Mouse (Mus musculus): ENCODE measurements around the gene Rap2c. TPM values are rescaled to one million over a fixed set of nuclear protein-coding genes. Genes with fewer than 3 reads are reported as not detected.

Gene Rap2c
- polyA plus RNA-seq, 1 experiment from 2014 or later = 13.5 TPM

DNA sequence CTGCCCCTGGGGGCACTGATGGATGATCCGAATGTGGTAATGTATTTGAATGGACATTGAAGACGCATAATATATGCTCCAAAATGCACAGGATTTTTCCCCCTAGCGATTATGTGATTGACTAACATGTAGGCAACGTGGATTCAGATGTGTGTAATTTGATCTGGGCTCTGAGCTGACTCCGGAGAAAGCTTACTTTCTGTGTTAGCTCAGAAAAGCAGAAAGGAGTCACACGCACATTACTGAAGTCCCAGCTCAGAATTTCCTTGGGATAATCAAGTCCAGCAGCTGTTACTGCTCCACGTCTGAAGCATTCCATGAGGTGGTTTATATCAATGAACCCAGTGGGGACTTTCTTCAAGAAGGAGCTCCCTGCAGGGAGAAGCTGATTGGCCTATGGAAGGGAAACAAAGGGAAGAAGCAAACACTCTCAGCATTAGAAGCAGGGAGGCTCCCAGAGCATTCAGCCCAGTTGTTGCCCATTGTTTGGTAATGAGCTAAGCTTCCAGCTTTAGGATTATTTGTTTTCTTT is 17.9 kb upstream of the Rap2c start:
- no peaks in the 10 kb centered on the region for H3K36me3 ChIP-seq (ENCODE audit: control insufficient read depth, insufficient read depth)
- H3K4me2 ChIP-seq (ENCODE audit: low read length) = no peak overlapping the region
- no peak overlapping the region for H3K27ac ChIP-seq (ENCODE audit: low read length)
- no peak overlapping the region for H3K4me3 ChIP-seq (replicated peaks; ENCODE audit: low read length)
- H3K4me1 ChIP-seq (replicated peaks; ENCODE audit: control insufficient read depth, insufficient read depth, low read length) = no peaks in the 10 kb centered on the region
- H3K9ac ChIP-seq (replicated peaks; ENCODE audit: low read depth, low read length) = no peak overlapping the region
- H3K27me3 ChIP-seq (replicated peaks; ENCODE audit: control insufficient read depth, insufficient read depth, low read length) = no peaks in the 10 kb centered on the region
- no peaks in the 10 kb centered on the region for H3K9me3 ChIP-seq (ENCODE audit: control insufficient read depth, low read length)
- ATAC-seq = no peak
- 19% methylated on average over 7 of the region's 7 CpGs for WGBS

DNA sequence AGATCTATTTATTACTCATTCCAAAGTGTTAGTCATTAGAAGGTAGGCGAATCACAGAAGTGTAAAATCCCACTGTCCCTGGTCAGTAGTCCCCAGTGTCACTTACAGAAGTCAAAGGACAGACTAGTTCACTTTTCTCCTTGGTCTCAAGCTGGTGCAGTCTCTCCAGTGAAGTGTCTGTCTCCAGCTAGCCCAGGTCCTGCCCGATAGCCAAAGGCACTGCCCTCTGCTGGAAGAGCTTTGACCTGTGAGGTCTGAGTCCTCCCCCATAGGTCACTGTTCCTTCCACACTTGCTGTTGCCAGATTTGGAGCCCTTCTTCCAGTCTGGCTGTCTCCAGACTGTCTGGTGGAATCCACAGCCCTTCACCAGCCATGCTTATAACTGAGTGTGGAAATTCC is 2.1 kb upstream of the Rap2c start:
- no peak overlapping the region for H3K9ac ChIP-seq (replicated peaks; ENCODE audit: low read depth, low read length)
- no peaks in the 10 kb centered on the region for H3K27me3 ChIP-seq (replicated peaks; ENCODE audit: control insufficient read depth, insufficient read depth, low read length)
- WGBS = 28% methylated on average over 2 of the region's 2 CpGs
- H3K4me3 ChIP-seq (replicated peaks; ENCODE audit: low read length) = no peak overlapping the region
- no peaks in the 10 kb centered on the region for H3K4me1 ChIP-seq (replicated peaks; ENCODE audit: control insufficient read depth, insufficient read depth, low read length)
- no peak overlapping the region for H3K4me2 ChIP-seq (ENCODE audit: low read length)
- no peak for ATAC-seq
- H3K36me3 ChIP-seq (ENCODE audit: control insufficient read depth, insufficient read depth) = no peaks in the 10 kb centered on the region
- H3K9me3 ChIP-seq (ENCODE audit: control insufficient read depth, low read length) = no peaks in the 10 kb centered on the region
- no peak overlapping the region for H3K27ac ChIP-seq (ENCODE audit: low read length)

DNA sequence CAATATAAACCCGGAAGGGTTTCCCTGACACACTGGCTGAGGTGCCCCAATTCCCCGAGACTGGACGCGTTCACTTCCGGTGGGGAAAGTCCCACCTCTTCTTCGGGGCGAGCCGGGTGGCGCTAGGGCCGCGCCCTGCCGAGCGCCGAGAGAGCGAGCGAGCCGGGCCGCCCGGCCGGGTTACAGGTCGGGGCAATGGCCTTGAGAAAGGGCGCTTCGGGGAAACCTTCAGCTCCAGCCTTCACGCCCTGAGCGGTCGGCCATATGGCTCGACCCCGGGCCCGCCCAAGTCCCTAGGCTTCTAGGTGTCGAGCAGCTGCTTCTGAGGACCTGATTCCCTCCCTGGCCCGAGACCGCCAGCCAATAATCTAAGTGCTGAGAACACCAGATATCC is 965 bp upstream of the Rap2c start:
- peak overlapping the region; percentile 52 for H3K4me2 ChIP-seq (ENCODE audit: low read length)
- peak; percentile 91 for ATAC-seq
- peak overlapping the region; percentile 77 for H3K9ac ChIP-seq (replicated peaks; ENCODE audit: low read depth, low read length)
- H3K27me3 ChIP-seq (replicated peaks; ENCODE audit: control insufficient read depth, insufficient read depth, low read length) = no peaks in the 10 kb centered on the region
- no peaks in the 10 kb centered on the region for H3K9me3 ChIP-seq (ENCODE audit: control insufficient read depth, low read length)
- H3K36me3 ChIP-seq (ENCODE audit: control insufficient read depth, insufficient read depth) = no peaks in the 10 kb centered on the region; the same call in 1 of the 2 replicates
- H3K27ac ChIP-seq (ENCODE audit: low read length) = peak overlapping the region; percentile 66
- H3K4me3 ChIP-seq (replicated peaks; ENCODE audit: low read length) = peak overlapping the region; percentile 63
- WGBS = 18% methylated on average over 25 of the region's 32 CpGs
- no peaks in the 10 kb centered on the region for H3K4me1 ChIP-seq (replicated peaks; ENCODE audit: control insufficient read depth, insufficient read depth, low read length)

DNA sequence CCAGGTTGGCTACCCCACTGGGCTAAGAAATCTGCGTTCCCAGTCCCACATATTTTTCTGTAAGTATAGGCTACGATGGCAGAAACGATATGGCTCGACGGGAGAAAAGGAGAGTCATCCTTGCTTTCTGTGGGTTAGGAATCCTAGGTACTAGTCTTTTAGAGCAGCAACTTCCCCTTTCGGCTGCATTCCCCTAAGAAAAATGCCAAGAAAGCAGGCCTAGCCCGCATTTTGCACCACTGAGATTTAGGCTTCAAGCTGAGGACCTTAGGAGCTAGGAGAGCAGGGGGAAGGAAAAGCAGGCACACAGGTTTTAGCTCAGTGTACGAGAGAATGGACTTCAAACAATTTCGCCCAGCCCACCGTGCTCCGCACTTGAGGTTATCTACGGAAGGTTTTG is 892 bp downstream of the Rap2c start:
- no peak overlapping the region for H3K27ac ChIP-seq (ENCODE audit: low read length)
- no peaks in the 10 kb centered on the region for H3K4me1 ChIP-seq (replicated peaks; ENCODE audit: control insufficient read depth, insufficient read depth, low read length)
- 26% methylated on average over 12 of the region's 12 CpGs for WGBS
- H3K9me3 ChIP-seq (ENCODE audit: control insufficient read depth, low read length) = no peaks in the 10 kb centered on the region
- peak overlapping the region; percentile 58 for H3K4me2 ChIP-seq (ENCODE audit: low read length)
- H3K9ac ChIP-seq (replicated peaks; ENCODE audit: low read depth, low read length) = 0 out of 2 replicates have a peak overlapping the region, but pooled peaks have one; percentile 2
- H3K36me3 ChIP-seq (ENCODE audit: control insufficient read depth, insufficient read depth) = no peaks in the 10 kb centered on the region; the same call in 1 of the 2 replicates
- H3K4me3 ChIP-seq (replicated peaks; ENCODE audit: low read length) = peak overlapping the region; percentile 63
- ATAC-seq = no peak
- H3K27me3 ChIP-seq (replicated peaks; ENCODE audit: control insufficient read depth, insufficient read depth, low read length) = no peaks in the 10 kb centered on the region

DNA sequence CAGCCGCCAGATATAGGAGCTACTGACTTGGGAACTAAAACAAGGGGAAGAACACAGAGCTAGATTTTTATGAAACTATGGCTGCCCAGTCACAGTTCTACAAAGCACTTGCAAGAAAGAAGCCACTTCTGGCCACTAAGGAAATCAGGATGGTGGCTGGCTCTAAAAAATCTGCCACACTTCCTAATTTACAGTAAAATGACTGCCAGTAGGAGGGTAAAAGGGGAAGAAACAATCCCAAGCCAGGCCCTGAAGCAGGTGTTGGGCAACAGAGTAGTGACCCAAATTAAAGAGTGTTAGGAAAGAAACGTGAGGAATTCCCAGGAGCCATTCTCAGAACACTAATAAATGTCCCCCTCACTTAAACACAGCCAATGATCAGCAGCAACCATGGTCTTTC is 5.5 kb downstream of the Rap2c start:
- H3K9ac ChIP-seq (replicated peaks; ENCODE audit: low read depth, low read length) = no peak overlapping the region
- H3K9me3 ChIP-seq (ENCODE audit: control insufficient read depth, low read length) = no peaks in the 10 kb centered on the region
- no peak for ATAC-seq
- no peaks in the 10 kb centered on the region for H3K27me3 ChIP-seq (replicated peaks; ENCODE audit: control insufficient read depth, insufficient read depth, low read length)
- H3K4me3 ChIP-seq (replicated peaks; ENCODE audit: low read length) = no peak overlapping the region
- H3K27ac ChIP-seq (ENCODE audit: low read length) = no peak overlapping the region
- no peaks in the 10 kb centered on the region for H3K4me1 ChIP-seq (replicated peaks; ENCODE audit: control insufficient read depth, insufficient read depth, low read length)
- H3K36me3 ChIP-seq (ENCODE audit: control insufficient read depth, insufficient read depth) = no peaks in the 10 kb centered on the region; the same call in 1 of the 2 replicates
- WGBS = 72% methylated on average over 2 of the region's 2 CpGs
- H3K4me2 ChIP-seq (ENCODE audit: low read length) = no peak overlapping the region

DNA sequence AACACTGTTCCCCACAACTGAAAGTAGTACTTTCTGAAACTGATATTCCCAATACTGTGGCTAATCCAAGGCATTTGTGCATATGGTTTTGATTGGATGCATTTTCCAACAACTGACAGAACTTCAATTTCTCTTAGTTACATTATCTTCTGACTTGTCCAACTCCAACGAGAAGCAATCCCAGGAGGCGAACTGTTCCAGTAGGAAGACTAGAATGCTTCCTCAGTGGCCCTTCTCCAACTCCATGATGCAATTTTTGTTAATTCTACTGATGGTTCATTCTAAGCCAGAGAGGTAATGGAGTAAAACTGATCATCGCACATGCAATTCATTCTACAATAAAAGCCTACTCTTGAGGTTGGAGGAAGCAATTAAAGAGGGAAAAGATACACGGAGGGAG is 7.5 kb downstream of the Rap2c start:
- no peak overlapping the region for H3K9ac ChIP-seq (replicated peaks; ENCODE audit: low read depth, low read length)
- no peak overlapping the region for H3K4me3 ChIP-seq (replicated peaks; ENCODE audit: low read length)
- no peaks in the 10 kb centered on the region for H3K9me3 ChIP-seq (ENCODE audit: control insufficient read depth, low read length)
- H3K27ac ChIP-seq (ENCODE audit: low read length) = no peak overlapping the region
- H3K27me3 ChIP-seq (replicated peaks; ENCODE audit: control insufficient read depth, insufficient read depth, low read length) = no peaks in the 10 kb centered on the region
- ATAC-seq = no peak
- 83% methylated on average over 4 of the region's 4 CpGs for WGBS
- H3K4me2 ChIP-seq (ENCODE audit: low read length) = no peak overlapping the region
- H3K4me1 ChIP-seq (replicated peaks; ENCODE audit: control insufficient read depth, insufficient read depth, low read length) = no peaks in the 10 kb centered on the region
- no peaks in the 10 kb centered on the region; the same call in 1 of the 2 replicates for H3K36me3 ChIP-seq (ENCODE audit: control insufficient read depth, insufficient read depth)

DNA sequence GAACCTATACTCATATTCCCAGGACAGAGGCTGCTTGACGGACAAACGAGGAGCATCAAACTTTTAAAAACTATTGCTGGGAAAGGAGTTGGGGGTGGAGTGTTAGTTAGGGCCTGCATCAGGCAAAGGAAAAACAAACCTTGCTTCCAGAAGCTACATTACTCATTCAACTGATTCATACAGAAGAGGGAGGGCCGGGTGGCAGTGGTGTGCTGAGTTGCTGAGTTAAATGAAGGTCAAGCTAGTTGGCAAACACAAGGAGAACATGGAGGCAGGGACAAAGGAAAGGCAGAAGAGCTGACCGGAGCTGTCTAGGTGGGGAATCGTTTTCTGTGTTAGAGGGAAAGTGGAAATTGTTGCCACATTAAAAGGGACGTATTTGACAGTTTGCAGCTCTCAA is 17.0 kb downstream of the Rap2c start:
- Histone ChIP-seq H3K4me2 (ENCODE audit: low read length) (no peak overlapping the region), H3K36me3 (ENCODE audit: control insufficient read depth, insufficient read depth) (no peaks in the 10 kb centered on the region), H3K4me1 (replicated peaks; ENCODE audit: control insufficient read depth, insufficient read depth, low read length) (no peaks in the 10 kb centered on the region), H3K9ac (replicated peaks; ENCODE audit: low read depth, low read length) (no peak overlapping the region), H3K27ac (ENCODE audit: low read length) (no peak overlapping the region), H3K4me3 (replicated peaks; ENCODE audit: low read length) (no peak overlapping the region), H3K27me3 (replicated peaks; ENCODE audit: control insufficient read depth, insufficient read depth, low read length) (no peaks in the 10 kb centered on the region), H3K9me3 (ENCODE audit: control insufficient read depth, low read length) (no peaks in the 10 kb centered on the region)
- WGBS = 81% methylated on average over 6 of the region's 6 CpGs
- no peak for ATAC-seq

DNA sequence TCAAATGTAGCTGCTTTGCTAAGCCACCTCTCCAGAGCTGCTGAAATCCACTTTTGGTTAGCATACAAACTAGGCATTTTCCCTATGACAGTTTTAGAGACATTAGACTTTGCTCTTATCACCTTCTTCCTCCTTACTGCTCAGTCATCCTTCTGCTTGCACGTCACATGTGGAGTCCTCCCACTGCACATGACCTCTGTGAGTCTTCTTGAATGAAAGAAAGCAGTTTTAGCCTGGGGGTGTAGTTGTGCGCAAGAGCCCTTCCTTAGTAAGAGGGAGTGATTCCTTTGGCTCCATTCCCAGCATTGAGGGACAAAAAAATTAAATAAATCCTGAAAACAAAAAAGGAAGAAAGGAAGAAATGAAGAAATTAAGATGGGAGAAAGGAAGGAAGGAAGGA is 22.5 kb downstream of the Rap2c start:
- H3K27ac ChIP-seq (ENCODE audit: low read length) = no peak overlapping the region
- H3K27me3 ChIP-seq (replicated peaks; ENCODE audit: control insufficient read depth, insufficient read depth, low read length) = no peaks in the 10 kb centered on the region
- H3K36me3 ChIP-seq (ENCODE audit: control insufficient read depth, insufficient read depth) = no peaks in the 10 kb centered on the region
- no peak overlapping the region for H3K4me3 ChIP-seq (replicated peaks; ENCODE audit: low read length)
- H3K4me1 ChIP-seq (replicated peaks; ENCODE audit: control insufficient read depth, insufficient read depth, low read length) = no peaks in the 10 kb centered on the region
- H3K9ac ChIP-seq (replicated peaks; ENCODE audit: low read depth, low read length) = no peak overlapping the region
- ATAC-seq = no peak
- WGBS = 73% methylated on average over 2 of the region's 2 CpGs
- no peak overlapping the region for H3K4me2 ChIP-seq (ENCODE audit: low read length)
- H3K9me3 ChIP-seq (ENCODE audit: control insufficient read depth, low read length) = no peaks in the 10 kb centered on the region

DNA sequence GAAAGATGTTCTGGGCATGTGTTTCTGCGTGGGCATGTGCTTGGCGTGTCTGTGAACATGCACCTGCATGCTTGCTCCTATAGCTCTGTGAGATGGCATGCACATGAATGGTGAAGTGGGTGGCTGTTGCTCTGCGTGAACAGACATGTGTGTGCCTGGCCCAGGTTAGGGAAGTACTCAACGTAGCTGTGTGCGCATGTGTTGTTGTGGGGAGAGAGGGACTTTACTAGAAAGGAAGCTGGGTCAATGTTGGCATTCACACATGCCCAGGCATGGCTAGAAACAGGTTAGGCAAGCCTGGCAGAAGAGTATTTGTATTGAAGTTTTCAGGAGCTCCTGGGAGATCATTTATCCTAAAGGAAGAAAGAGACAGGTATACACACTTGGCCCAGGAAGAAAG is 26.5 kb downstream of the Rap2c start:
- Histone ChIP-seq H3K4me2 (ENCODE audit: low read length) (no peak overlapping the region), H3K9ac (replicated peaks; ENCODE audit: low read depth, low read length) (no peak overlapping the region), H3K4me3 (replicated peaks; ENCODE audit: low read length) (no peak overlapping the region), H3K27ac (ENCODE audit: low read length) (no peak overlapping the region), H3K27me3 (replicated peaks; ENCODE audit: control insufficient read depth, insufficient read depth, low read length) (no peaks in the 10 kb centered on the region), H3K9me3 (ENCODE audit: control insufficient read depth, low read length) (no peaks in the 10 kb centered on the region), H3K4me1 (replicated peaks; ENCODE audit: control insufficient read depth, insufficient read depth, low read length) (no peaks in the 10 kb centered on the region), H3K36me3 (ENCODE audit: control insufficient read depth, insufficient read depth) (no peaks in the 10 kb centered on the region)
- no peak for ATAC-seq
- WGBS = 97% methylated on average over 5 of the region's 5 CpGs

DNA sequence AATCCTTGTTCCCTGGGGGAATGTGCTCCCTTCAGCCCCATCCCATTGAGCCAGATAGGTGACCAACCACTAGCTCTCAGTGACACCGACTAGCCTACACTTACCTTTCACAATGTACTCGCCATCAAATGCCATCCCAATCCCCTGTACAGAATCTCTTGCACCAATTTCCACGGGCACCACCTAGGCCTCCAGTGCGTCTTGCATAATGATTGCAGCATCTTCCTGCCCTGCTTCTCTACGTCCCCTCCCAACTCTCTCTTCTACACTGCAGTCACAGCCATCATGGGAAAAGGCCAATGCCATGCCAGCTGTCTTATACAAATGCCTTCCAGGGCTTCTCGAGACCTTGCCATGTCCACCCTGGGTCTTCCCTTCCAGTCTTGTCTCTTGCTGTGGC is 27.9 kb downstream of the Rap2c start:
- Histone ChIP-seq H3K9me3 (ENCODE audit: control insufficient read depth, low read length) (no peaks in the 10 kb centered on the region), H3K4me3 (replicated peaks; ENCODE audit: low read length) (no peak overlapping the region), H3K4me2 (ENCODE audit: low read length) (no peak overlapping the region), H3K4me1 (replicated peaks; ENCODE audit: control insufficient read depth, insufficient read depth, low read length) (no peaks in the 10 kb centered on the region), H3K36me3 (ENCODE audit: control insufficient read depth, insufficient read depth) (no peaks in the 10 kb centered on the region), H3K9ac (replicated peaks; ENCODE audit: low read depth, low read length) (no peak overlapping the region), H3K27me3 (replicated peaks; ENCODE audit: control insufficient read depth, insufficient read depth, low read length) (no peaks in the 10 kb centered on the region), H3K27ac (ENCODE audit: low read length) (no peak overlapping the region)
- no peak for ATAC-seq
- WGBS = 87% methylated on average over 6 of the region's 6 CpGs
